Comparison of ENCODE assay signal across 21 mouse cellular contexts in the genomic region with DNA sequence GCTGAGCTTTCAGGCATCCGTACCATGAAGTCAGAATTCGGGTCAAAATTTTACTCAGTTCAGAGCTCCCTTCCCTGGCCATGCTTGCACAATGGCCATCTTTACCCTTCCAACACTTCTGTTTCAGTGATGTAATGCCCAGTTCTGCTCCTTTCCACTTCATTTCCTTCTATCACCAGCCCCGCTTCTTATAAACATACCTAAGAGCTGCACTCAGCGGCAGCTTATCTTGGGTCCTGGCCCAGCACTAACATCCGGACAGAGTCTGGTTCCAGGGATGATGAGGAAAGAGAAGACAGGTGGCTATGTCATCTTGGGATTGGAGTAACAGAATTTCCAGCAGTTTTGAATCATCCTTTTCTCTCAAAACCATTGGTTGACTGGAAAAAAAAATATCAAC. TPM values are rescaled to one million over a fixed set of nuclear protein-coding genes. Genes with fewer than 3 reads are reported as not detected.
DNase-seq lines count a peak whose midpoint lies in the region.
"Had no signal": no experiment of that assay in that cellular context is flagged by ENCODE, and none has a peak within 500 bp of the region (broad histone marks: within the 10 kb centered on the region; RNA-seq: fewer than 3 reads in every experiment).

No protein-coding gene starts in this region.

- H3K9me3 ChIP-seq in heart, embryonic 10.5 days: no peaks in the 10 kb centered on the region
- H3K9me3 ChIP-seq: embryonic facial prominence, embryonic 13.5 days; forebrain, embryonic 13.5 days; G1E; heart, embryonic 15.5 days; hindbrain, embryonic 13.5 days had no signal

- peaks cover 16% of the 10 kb centered on the region for H3K4me1 ChIP-seq in heart, embryonic 10.5 days
- H3K4me1 ChIP-seq: forebrain, embryonic 13.5 days; heart, embryonic 15.5 days; hindbrain, embryonic 13.5 days had no signal

- no peaks in the 10 kb centered on the region for H3K36me3 ChIP-seq in heart, embryonic 10.5 days
- H3K36me3 ChIP-seq: embryonic facial prominence, embryonic 13.5 days; G1E; heart, embryonic 15.5 days; hindbrain, embryonic 13.5 days had no signal

- 37% methylated on average over 5 of the region's 5 CpGs for WGBS in heart, embryonic 10.5 days

- no peak overlapping the region for H3K4me3 ChIP-seq in heart, embryonic 10.5 days
- H3K4me3 ChIP-seq: embryonic facial prominence, embryonic 13.5 days; forebrain, embryonic 13.5 days; heart, embryonic 15.5 days; hindbrain, embryonic 13.5 days had no signal

- peak; percentile 95 for DNase-seq in heart, adult 11 months
- DNase-seq in heart, postnatal 25 days (ENCODE audit: low spot score): no peak
- DNase-seq in heart, adult 9 months (ENCODE audit: low spot score in 2 of 2): peak; percentile 28 to 45
- DNase-seq in heart, embryonic 10.5 days (ENCODE audit: low spot score): no peak
- peak; percentile 7 for DNase-seq in lung, postnatal 25 days (ENCODE audit: low spot score)
- no peak for DNase-seq in lung, postnatal 10 days
- DNase-seq in left cerebral cortex, adult 9 months (ENCODE audit: low spot score in 2 of 2): no peak
- DNase-seq: adrenal gland, postnatal 10 days; B cell, adult 2 months; cerebellum, adult 11-12 months; cerebellum, adult 9-11 months; cerebellum, postnatal 36 days; forebrain, postnatal 0 days; gastrocnemius, postnatal 14 days; kidney, adult 11 months had no signal

- intact Hi-C loops in heart, postnatal 25 days (cut with DNase I): loop anchor here (5.0 kb wide), 1 partner anchor 106 kb away; no protein-coding TSS in a partner anchor

- H3K27ac ChIP-seq in heart, embryonic 10.5 days: no peak overlapping the region
- H3K27ac ChIP-seq: embryonic facial prominence, embryonic 13.5 days; forebrain, embryonic 13.5 days; heart, embryonic 15.5 days; hindbrain, embryonic 13.5 days; hindbrain, postnatal 0 days had no signal

- H3K27me3 ChIP-seq in heart, embryonic 10.5 days (ENCODE audit: insufficient read depth, poor library complexity, severe bottlenecking): no peaks in the 10 kb centered on the region
- H3K27me3 ChIP-seq: embryonic facial prominence, embryonic 13.5 days; forebrain, embryonic 13.5 days; heart, embryonic 15.5 days; hindbrain, embryonic 13.5 days had no signal

RNA-seq across cellular contexts. Expression of a gene that starts 18.0 kb away (rescaled TPM):
- 10 to 100 TPM; 15.3 to 16.2 TPM for total RNA-seq in heart, postnatal 25 days (2021)
- polyA plus RNA-seq in heart, embryonic 10.5 days (2016; fragmentation: Nextera tagmentation; extraction: Ambion mirVana): 3.8 and 5.2 TPM in 2 replicates

Comparison
In these comparisons a context has a peak if more than half of its experiments do, and no peak if none do; other contexts are left out.
1. DNase-seq: peak in heart, adult 11 months (single experiment), heart, adult 9 months (2 of 2) and lung, postnatal 25 days (single experiment); none in heart, postnatal 25 days (single experiment), heart, embryonic 10.5 days (single experiment), lung, postnatal 10 days (single experiment) and left cerebral cortex, adult 9 months (0 of 2).